In the genomic region with DNA sequence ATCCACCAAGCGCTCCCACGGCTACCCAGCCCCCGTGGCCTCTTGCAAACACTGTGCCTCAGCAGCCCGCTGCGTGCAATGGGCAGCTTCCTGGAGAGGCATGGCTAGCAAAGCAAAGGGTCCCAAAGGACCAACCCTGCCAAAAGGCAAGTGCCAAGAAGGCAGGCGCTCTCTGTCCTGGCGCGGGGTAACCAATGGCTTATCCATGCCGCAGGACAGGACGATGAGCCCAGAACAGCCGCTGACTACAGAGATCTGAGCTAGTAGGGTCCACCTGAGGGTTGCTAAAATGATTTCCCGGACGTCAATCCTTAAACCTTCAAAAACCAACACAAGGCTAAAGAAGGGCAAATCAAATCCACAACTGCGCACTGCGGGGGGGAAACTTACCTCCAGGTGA, we compare ENCODE assay signal across 8 mouse cellular contexts.
DNase-seq lines count a peak whose midpoint lies in the region; ATAC-seq and TF ChIP-seq lines count a peak whose summit lies in the region.

No protein-coding gene starts in this region.

- H3K27ac ChIP-seq in gastrocnemius, adult 2 months = peak overlapping the region; percentile 83
- H3K27ac ChIP-seq in ES-Bruce4 (ENCODE audit: insufficient read depth, low read length) = no peak overlapping the region
- H3K27ac ChIP-seq in forebrain, embryonic 13.5 days = 0 out of 2 replicates have a peak overlapping the region, but pooled peaks have one; percentile 2
- no peak overlapping the region for H3K27ac ChIP-seq in liver, embryonic 13.5 days

- no peaks in the 10 kb centered on the region for H3K36me3 ChIP-seq in ES-Bruce4 (ENCODE audit: control insufficient read depth, insufficient read depth, low read length, poor library complexity, severe bottlenecking)
- no peaks in the 10 kb centered on the region for H3K36me3 ChIP-seq in forebrain, embryonic 13.5 days (ENCODE audit: poor library complexity, severe bottlenecking)
- no peaks in the 10 kb centered on the region for H3K36me3 ChIP-seq in liver, embryonic 13.5 days

- no peak for DNase-seq in gastrocnemius, adult 2 months
- DNase-seq in gastrocnemius, postnatal 4 days (ENCODE audit: low spot score in 2 of 2) = no peak
- no peak for DNase-seq in liver, embryonic 13.5 days
- no peak for DNase-seq in urinary bladder, postnatal 14 days (ENCODE audit: low spot score)
- no peak for DNase-seq in gastrocnemius, postnatal 10 days
- no peak for DNase-seq in adrenal gland, postnatal 4 days (ENCODE audit: low spot score in 2 of 2)

- no peaks in the 10 kb centered on the region for H3K4me1 ChIP-seq in ES-Bruce4 (ENCODE audit: control insufficient read depth, insufficient read depth, low read length)
- H3K4me1 ChIP-seq in forebrain, embryonic 13.5 days = peaks cover 50% of the 10 kb centered on the region
- peaks cover 8% of the 10 kb centered on the region for H3K4me1 ChIP-seq in liver, embryonic 13.5 days (replicated peaks)

- no peak for TF ChIP-seq CTCF in gastrocnemius, adult 2 months (IDR thresholded peaks at IDR 0.05)
- TF ChIP-seq CTCF in ES-Bruce4 (IDR thresholded peaks at IDR 0.05; ENCODE audit: low read depth, low read length) = no peak

- no peak for TF ChIP-seq POLR2A in ES-Bruce4 (IDR thresholded peaks at IDR 0.05; ENCODE audit: insufficient read depth, low read length)

- H3K4me3 ChIP-seq in gastrocnemius, adult 2 months = peak overlapping the region; percentile 90
- peak overlapping the region; percentile 86 for H3K4me3 ChIP-seq in ES-Bruce4 (ENCODE audit: low read depth, low read length)
- peak overlapping the region; percentile 80 for H3K4me3 ChIP-seq in forebrain, embryonic 13.5 days
- H3K4me3 ChIP-seq in liver, embryonic 13.5 days (replicated peaks) = peak overlapping the region; percentile 54

- WGBS in forebrain, embryonic 13.5 days = 5% methylated on average over 15 of the region's 15 CpGs
- WGBS in liver, embryonic 13.5 days (ENCODE audit: insufficient replicate concordance) = 18% methylated on average over 15 of the region's 15 CpGs

- intact Hi-C loops in gastrocnemius, adult 2 months (cut with DNase I) = no loop called here

- H3K27me3 ChIP-seq in ES-Bruce4 (ENCODE audit: control insufficient read depth, insufficient read depth, low read length, poor library complexity, severe bottlenecking) = no peaks in the 10 kb centered on the region
- H3K27me3 ChIP-seq in forebrain, embryonic 13.5 days = no peaks in the 10 kb centered on the region
- peaks cover 37% of the 10 kb centered on the region for H3K27me3 ChIP-seq in liver, embryonic 13.5 days

- ATAC-seq in forebrain, embryonic 13.5 days = peak; percentile 14; the same call in 1 of the 2 replicates
- no peak for ATAC-seq in liver, embryonic 13.5 days (ENCODE audit: low read depth)

- TF ChIP-seq EP300 in ES-Bruce4 (IDR thresholded peaks at IDR 0.05; ENCODE audit: insufficient read depth, low read depth, low read length) = no peak

- peak overlapping the region; percentile 81 for H3K4me2 ChIP-seq in forebrain, embryonic 13.5 days
- H3K4me2 ChIP-seq in liver, embryonic 13.5 days = peak overlapping the region; percentile 69

- peak overlapping the region; percentile 66 for H3K9ac ChIP-seq in ES-Bruce4 (ENCODE audit: low read depth, poor library complexity, severe bottlenecking)
- peak overlapping the region; percentile 95 for H3K9ac ChIP-seq in forebrain, embryonic 13.5 days
- peak overlapping the region; percentile 43; the same call in 1 of the 2 replicates for H3K9ac ChIP-seq in liver, embryonic 13.5 days

- no peaks in the 10 kb centered on the region for H3K9me3 ChIP-seq in ES-Bruce4 (replicated peaks; ENCODE audit: control insufficient read depth, insufficient read depth, low read length, poor library complexity, severe bottlenecking)
- no peaks in the 10 kb centered on the region for H3K9me3 ChIP-seq in forebrain, embryonic 13.5 days (replicated peaks)
- H3K9me3 ChIP-seq in liver, embryonic 13.5 days (replicated peaks) = no peaks in the 10 kb centered on the region

Comparison
In these comparisons a context has a peak if more than half of its experiments do, and no peak if none do; other contexts are left out.
1. H3K27ac ChIP-seq: peak in gastrocnemius, adult 2 months (single experiment) and forebrain, embryonic 13.5 days (single experiment); none in ES-Bruce4 (single experiment) and liver, embryonic 13.5 days (single experiment).
2. H3K9ac ChIP-seq: peak in every context shown above with its lines; median percentile 95 in forebrain, embryonic 13.5 days; 66 in ES-Bruce4; 43 in liver, embryonic 13.5 days.
3. Peak in every context shown above with its lines, with median percentiles within 50 percentile points of each other: H3K4me3 ChIP-seq.